Mouse (Mus musculus): ENCODE data around the gene Bco2.

Bco2 gene

DNA sequence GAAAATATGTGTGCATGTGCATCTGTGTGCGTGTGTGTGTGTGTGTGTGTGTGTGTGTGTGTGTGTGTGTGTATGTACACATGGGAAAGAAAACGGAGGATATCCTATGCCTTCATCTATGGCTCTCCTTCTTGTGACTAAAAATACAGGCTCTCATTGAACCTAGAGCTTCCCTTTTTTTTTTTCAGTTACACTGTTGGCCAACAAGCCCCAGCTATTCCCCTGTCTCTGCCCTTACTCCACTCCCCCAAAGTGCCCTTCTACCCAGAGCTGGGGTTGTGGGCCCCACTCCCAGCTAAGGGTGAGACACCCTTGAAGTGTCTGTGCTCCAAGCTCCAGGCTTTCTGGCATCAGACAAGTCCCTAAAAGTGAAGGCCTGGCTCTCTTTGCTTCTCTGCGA lies 52.0 kb downstream of the Bco2 start:
- no peak for DNase-seq

DNA sequence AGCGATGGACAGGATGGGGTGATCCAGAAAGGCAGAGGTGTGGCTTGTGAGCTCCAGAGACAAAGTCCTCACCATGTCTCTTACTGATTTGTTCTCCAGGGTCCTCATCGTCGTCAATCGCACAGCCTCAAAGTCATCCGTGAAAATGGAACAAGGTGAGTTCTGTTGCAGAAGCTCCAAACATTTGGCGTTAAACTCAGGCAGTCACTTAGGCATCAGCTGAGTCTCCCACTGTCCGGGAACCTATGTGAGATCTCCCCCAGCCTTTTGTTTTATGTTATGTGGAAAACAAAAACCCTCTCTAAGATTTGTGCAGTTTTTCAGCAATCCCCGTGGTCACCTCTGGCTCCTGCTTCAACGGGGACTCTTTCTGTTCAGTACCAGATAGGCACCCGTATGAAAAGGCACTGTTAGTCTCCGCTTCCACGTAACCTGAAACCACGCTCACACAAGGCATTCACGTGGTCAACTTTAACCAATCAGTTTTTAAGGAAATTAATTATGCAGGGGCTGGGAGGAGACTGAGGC lies 53.9 kb downstream of the Bco2 start:
- no peak for DNase-seq

DNA sequence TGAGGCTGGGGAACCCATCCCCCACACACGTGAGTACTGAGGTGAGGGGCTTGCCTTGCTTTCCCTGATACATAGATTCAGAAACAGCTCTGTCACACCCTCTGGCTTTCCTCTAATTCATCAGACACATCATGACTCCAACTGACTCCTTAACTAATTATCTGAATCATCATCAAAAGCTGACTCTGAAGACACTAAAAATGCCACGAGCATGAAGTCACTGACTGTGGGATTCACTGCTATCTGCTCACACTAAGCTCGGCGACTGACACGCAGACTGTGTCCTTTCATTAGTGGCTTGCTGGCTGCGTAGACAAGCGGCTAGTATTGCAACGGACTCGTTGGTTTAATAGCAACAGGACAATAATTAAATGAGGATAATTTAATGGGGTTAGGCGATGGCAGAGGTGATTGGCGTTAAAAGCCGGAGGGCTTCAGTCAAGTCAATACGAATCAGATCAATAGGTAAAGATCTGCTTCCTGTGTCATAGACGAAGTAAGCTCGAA lies 54.5 kb downstream of the Bco2 start:
- DNase-seq, result no peak

DNA sequence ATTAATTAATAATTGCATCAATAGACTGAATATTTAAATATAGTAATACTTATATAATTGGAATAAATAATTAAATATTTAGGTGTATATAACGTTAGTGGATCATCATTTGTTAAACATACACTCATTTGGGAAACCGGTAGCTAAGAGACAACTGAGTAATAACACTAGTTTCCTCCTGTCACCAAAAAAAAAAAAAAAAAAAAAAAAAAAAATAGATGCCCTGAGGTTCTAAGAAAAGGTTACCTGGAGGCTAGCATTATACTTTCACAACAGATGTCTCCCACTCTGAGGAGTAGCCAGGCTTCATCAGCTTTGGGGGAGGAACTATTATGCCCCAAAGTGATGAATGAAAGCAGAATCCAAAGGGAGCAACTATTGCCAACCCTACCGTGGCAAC lies 55.2 kb downstream of the Bco2 start:
- no peak for DNase-seq

DNA sequence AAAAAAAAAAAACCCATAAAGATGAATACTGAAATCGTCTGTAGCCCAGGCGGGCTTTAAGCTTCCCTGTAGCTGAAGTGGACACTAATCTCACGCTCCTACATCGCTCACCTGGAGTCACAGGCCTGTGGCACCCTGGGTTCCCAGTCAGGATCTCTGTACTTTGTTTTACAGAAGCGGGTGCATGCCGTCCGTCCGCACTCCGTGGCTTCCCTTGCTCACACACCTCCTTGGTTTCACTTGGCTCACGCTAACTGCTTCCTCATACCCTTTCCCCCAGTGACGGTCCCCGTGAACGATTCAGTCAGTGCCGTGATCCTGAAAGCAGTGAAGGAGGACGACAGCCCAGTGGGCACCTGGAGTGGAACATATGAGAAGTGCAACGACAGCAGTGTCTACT lies 56.2 kb downstream of the Bco2 start:
- no peak for DNase-seq

DNA sequence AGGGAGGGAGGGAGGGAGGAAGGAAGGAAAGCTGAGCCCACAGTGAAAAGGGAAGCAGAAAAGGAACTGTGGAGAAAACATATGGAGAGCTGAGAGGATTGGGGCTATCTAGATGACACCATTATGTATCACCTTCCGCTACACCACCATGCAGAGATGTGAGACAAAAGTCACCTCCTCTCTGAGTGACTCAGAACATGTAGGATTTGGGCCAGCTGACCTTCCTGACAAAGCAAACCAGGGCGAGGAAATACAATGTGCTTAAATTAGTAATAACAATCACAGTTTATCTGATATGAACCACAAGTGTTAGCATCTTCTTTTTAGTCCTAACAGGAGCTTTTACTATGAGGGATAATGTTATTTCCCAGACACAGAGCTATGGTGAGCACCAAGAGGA lies 57.4 kb downstream of the Bco2 start:
- no peak for DNase-seq

DNA sequence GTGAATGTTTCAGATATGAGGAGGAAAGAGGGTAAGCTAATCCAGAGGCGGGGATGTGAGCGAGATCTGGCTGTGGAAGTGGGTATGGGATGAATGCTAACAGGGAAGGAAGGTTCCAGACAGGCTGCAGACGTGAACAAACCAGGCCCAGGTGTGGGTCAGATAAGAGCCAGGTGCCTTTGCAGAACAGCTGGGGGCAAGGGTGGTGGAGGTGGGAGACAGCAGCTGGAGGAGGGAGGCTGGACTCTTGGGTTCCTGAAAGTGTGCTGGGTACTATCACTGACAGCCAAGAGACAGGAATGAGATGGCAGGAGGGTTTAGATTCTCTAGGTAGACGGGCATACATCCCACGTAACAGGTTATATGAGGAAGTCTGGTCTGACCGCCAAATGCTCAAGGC lies 57.9 kb downstream of the Bco2 start:
- DNase-seq, result no peak

DNA sequence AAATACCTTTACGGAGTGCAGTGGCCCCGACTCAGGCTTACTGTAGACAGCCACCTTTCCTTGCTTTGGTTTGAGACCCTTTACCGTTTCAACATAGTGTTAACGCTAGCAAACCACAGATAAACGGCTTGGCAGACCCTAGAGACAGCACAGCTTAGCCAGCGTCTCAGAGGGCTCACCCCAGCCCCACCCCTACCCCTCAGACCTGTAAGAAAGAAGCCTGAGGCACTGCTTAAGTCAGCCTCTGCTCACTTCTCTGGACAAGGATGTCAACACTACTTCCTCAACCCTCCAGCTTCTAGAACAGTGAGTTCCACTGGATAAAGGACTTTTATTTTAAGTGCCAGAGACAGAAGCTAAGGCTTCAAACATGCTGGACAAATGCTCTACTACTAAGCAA lies 58.4 kb downstream of the Bco2 start:
- no peak for DNase-seq

DNA sequence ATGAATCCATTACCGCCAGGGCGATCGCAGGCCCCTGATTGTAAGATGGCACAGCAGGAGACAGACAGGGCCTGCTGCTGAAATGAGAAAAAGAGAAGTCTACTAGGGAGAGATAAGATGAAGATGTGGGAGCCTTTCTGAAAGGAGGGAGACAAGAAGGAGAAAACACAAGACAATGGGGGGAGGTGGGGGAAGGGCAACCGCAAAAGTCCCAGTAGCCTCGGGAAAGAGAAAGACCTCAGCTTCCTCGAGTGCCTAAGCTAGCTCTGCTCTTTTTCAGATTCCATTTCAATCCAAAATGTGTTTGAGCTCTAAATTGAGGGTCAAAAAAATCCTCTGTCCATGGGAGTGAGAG lies 58.9 kb downstream of the Bco2 start:
- DNase-seq, result no peak

DNA sequence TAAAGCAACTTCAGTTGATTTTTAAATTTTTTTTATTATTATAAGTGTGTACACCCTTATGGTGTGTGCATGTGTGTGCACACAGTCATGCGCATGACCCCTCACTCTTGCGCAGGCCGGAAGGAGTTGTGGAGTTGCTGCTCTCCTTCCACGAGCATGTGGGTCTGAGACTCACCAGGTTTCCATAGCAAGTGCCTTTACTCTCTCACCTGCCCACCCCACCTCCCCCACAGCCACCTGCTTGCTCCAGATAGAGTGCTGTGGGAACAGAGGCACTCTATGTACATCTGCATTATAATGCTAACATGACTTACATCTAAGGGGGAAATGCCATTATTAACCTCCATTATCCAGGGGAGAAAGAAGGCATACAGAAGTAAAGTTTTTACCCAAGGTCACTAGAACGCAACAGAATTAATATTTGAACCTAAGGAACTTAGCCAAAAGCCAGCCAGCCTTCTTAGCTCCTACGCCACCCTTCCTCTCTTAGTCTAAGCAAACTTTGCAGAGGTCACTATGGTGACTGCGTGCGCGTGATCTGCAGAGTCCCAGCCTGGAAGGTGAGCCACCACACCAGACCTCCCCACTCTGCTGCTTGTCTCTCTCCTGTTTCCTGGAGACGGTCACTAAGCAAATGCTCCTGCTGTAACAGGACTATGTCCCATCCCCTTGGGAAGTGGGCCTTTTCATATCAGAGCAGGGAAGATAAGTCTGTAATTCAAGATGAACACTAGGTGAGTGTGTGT lies 59.4 kb downstream of the Bco2 start:
- no peak for DNase-seq

DNA sequence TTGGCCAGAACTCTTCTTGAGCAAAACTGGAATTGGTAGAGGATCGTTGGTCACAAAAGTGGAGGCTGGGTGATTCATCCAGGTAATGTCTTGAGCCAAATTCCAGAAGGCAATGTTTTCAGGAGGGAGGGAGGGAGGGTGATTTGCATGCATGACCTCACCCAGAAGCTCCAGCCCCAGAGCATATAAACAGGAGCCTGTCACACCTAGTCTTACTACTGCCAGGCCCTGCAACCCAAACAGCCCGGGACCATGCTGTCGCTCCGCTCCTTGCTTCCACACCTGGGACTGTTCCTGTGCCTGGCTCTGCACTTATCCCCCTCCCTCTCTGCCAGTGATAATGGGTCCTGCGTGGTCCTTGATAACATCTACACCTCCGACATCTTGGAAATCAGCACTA lies 60.7 kb downstream of the Bco2 start, which contains the start of gene Plet1:
Gene Plet1, plus strand, starts transcription at position 215 of the 400 bp plus-strand sequence.
- no peak for DNase-seq

DNA sequence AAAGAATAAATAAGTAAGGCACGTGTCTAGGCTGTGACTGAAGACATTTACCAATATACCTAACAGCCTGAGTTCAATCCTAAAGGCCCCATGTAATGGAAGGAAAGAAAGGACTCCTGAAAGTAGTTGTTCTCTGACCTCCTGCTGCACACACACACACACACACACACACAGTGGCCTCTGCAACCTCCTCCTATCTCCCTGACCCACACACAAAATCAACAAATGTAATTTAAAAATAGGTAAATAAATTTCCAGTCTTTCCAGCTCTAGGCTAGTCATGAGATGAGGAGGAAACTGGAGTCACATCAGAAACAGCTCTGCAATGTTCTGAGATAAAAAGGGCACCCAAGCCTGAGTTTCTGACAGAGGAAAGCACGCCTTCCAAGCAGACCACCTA lies 61.2 kb downstream of the Bco2 start:
- DNase-seq, result no peak

DNA sequence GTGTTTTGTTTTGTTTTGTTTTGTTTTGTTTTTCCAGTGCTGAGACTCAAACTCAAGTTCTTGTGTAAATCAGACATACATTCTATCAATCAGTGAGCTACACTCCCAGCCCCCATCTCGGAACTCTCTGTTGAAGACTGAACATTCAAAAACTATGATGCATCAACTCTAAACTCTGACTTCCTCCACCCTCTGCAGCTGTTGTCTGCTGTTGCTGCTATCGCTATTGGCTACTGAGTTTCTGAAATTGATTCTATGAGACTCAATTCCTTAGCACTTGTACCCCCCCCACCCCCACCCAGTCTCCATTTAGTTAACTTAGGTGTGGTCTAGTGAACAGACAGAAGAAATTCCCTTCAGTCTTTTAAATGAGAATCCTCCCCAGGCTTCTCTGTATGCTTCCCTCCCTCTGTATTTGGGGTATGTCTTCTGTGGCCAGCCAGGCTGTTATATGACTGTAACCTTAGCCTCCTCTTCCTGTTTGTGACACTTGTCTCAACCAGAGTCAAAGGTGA lies 63.4 kb downstream of the Bco2 start:
- no peak for DNase-seq

DNA sequence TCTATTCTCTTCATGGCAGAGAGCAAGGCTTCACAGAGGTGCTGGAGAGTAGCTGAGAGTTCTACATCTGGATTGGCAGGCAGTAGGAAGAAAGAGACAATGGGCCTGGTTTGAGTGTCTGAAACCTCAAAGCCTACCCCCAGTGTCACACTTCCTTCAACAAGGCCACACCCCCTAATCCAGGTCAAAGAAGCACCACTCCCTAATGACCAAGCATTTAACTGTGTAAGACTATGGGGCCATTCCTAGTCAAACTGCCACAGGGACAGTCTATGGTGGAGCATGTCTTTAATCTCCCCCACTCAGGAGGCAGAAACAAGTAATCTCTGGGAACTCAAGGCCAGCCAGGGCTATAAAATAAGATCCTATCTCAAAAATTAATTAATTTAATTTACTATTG lies 64.1 kb downstream of the Bco2 start:
- no peak for DNase-seq

DNA sequence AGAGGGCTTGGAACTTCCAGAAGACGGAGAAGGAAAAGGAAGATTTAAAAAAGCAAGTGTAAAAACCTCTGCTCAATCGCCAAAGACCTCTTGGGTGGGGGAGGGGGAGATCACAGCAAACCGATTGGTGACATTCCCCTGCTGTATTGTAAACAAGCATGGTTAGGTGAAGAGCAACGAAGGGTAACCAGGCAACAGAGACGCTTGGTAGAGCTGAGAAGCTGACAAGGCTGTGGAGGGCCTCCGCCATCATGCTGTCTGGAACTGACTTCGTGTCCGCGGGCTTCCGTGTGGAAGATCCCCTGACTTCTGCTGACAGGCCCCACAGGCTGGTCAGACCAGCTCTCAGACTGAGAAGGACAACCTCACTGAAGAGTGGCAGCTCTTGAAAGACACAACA lies 69.5 kb downstream of the Bco2 start:
- DNase-seq, result no peak

Data from thymus, postnatal 36 days (tissue).